Mouse (Mus musculus): ENCODE measurements around the gene Pi4k2a.

Pi4k2a gene

GRCm38 (mm10) chr19:42135070-42135469 lies 44.8 kb downstream of the Pi4k2a start:
- DNase-seq (ENCODE audit: low spot score in 2 of 2): no peak

- DNase-seq (ENCODE audit: low spot score in 2 of 2): no peak
Measured at GRCm38 (mm10) chr19:42136126-42136525, 45.9 kb downstream of the Pi4k2a start.

GRCm38 (mm10) chr19:42137167-42137672 lies 47.0 kb downstream of the Pi4k2a start:
- no peak for DNase-seq (ENCODE audit: low spot score in 2 of 2)

GRCm38 (mm10) chr19:42138517-42139285 lies 48.4 kb downstream of the Pi4k2a start:
- DNase-seq (ENCODE audit: low spot score in 2 of 2): no peak

- DNase-seq (ENCODE audit: low spot score in 2 of 2): no peak
Measured at GRCm38 (mm10) chr19:42139724-42140517, 49.7 kb downstream of the Pi4k2a start.

- no peak for DNase-seq (ENCODE audit: low spot score in 2 of 2)
Measured at GRCm38 (mm10) chr19:42141998-42142397, 51.7 kb downstream of the Pi4k2a start.

GRCm38 (mm10) chr19:42142757-42143156 lies 52.5 kb downstream of the Pi4k2a start:
- DNase-seq (ENCODE audit: low spot score in 2 of 2): no peak

GRCm38 (mm10) chr19:42144067-42144466 lies 53.8 kb downstream of the Pi4k2a start:
- no peak for DNase-seq (ENCODE audit: low spot score in 2 of 2)

GRCm38 (mm10) chr19:42144541-42145167 lies 54.4 kb downstream of the Pi4k2a start:
- DNase-seq (ENCODE audit: low spot score in 2 of 2): peak; percentile 84 to 86

GRCm38 (mm10) chr19:42145210-42145609 lies 54.9 kb downstream of the Pi4k2a start:
- DNase-seq (ENCODE audit: low spot score in 2 of 2): no peak

- no peak for DNase-seq (ENCODE audit: low spot score in 2 of 2)
Measured at GRCm38 (mm10) chr19:42145731-42146130, 55.5 kb downstream of the Pi4k2a start.

GRCm38 (mm10) chr19:42146276-42147010 lies 56.2 kb downstream of the Pi4k2a start:
- no peak for DNase-seq (ENCODE audit: low spot score in 2 of 2)

GRCm38 (mm10) chr19:42147170-42147768 lies 57.0 kb downstream of the Pi4k2a start, which contains the start of gene Marveld1:
TSS of gene Marveld1 (plus strand) at chr19:42147400.
- no peak for DNase-seq (ENCODE audit: low spot score in 2 of 2)

- DNase-seq (ENCODE audit: low spot score in 2 of 2): peak; percentile 63 to 79
Measured at GRCm38 (mm10) chr19:42147769-42148568, 57.7 kb downstream of the Pi4k2a start.

GRCm38 (mm10) chr19:42148569-42148860 lies 58.2 kb downstream of the Pi4k2a start:
- DNase-seq (ENCODE audit: low spot score in 2 of 2): no peak

- peak; percentile 74 to 75 for DNase-seq (ENCODE audit: low spot score in 2 of 2)
Measured at GRCm38 (mm10) chr19:42151990-42152389, 61.7 kb downstream of the Pi4k2a start.

GRCm38 (mm10) chr19:42157493-42158237 lies 67.4 kb downstream of the Pi4k2a start:
- no peak for DNase-seq (ENCODE audit: low spot score in 2 of 2)

- no peak for DNase-seq (ENCODE audit: low spot score in 2 of 2)
Measured at GRCm38 (mm10) chr19:42158246-42159017, 68.2 kb downstream of the Pi4k2a start.

- no peak for DNase-seq (ENCODE audit: low spot score in 2 of 2)
Measured at GRCm38 (mm10) chr19:42163764-42164163, 73.5 kb downstream of the Pi4k2a start, which contains the start of gene Zfyve27. TSS of gene Zfyve27 (plus strand) at chr19:42163951.

Data from right cerebral cortex, postnatal 36 days (tissue).